Mouse (Mus musculus) embryonic facial prominence, embryonic 15.5 days (tissue): ENCODE results near the gene Pigr. TPM values are rescaled to one million over a fixed set of nuclear protein-coding genes. Genes with fewer than 3 reads are reported as not detected.

Experiments used
- ATAC-seq: fragments of 200-750 bp; cut with Nextera tagmentation; 2 replicates; pipeline ENCODE4 v1.8.0; 2017; ENCODE audit warnings: low read depth, moderate TSS enrichment; ENCODE audit not compliant: insufficient number of reproducible peaks, low FRiP score, low TSS enrichment
- H3K27ac ChIP-seq: fragments of 300-500 bp; sonication (generic); replicated peaks from 2 replicates; pipeline ENCODE4 v1.5.1; 2015; ENCODE audit warnings: mild to moderate bottlenecking, inconsistent platforms
- H3K27me3 ChIP-seq: fragments of 300-500 bp; sonication (generic); 2 replicates; pipeline ENCODE4 v1.6.1; 2015; ENCODE audit warnings: inconsistent platforms
- H3K36me3 ChIP-seq: fragments of 300-500 bp; sonication (generic); 2 replicates; pipeline ENCODE4 v1.6.1; 2015; ENCODE audit warnings: mild to moderate bottlenecking, inconsistent platforms
- H3K4me1 ChIP-seq: fragments of 300-500 bp; sonication (generic); 2 replicates; pipeline ENCODE4 v1.6.1; 2015; ENCODE audit warnings: inconsistent platforms
- H3K4me2 ChIP-seq: fragments of 300-500 bp; sonication (generic); replicated peaks from 2 replicates; pipeline ENCODE4 v1.6.1; 2015; ENCODE audit warnings: mild to moderate bottlenecking, inconsistent platforms
- H3K4me3 ChIP-seq: fragments of 300-500 bp; sonication (generic); replicated peaks from 2 replicates; pipeline ENCODE4 v1.5.1; 2015; ENCODE audit warnings: mild to moderate bottlenecking, inconsistent platforms
- H3K9ac ChIP-seq: fragments of 300-500 bp; sonication (generic); 2 replicates; pipeline ENCODE4 v1.6.1; 2015; ENCODE audit warnings: inconsistent platforms
- H3K9me3 ChIP-seq: fragments of 300-500 bp; sonication (generic); replicated peaks from 2 replicates; pipeline ENCODE4 v1.6.1; 2016; ENCODE audit warnings: inconsistent platforms
- WGBS: fragments of 180-500 bp; shearing (Covaris S2); methylation state at CpG from one replicate; pipeline ENCODE4 v1.1.7; 2015; 5-methylcytosine and 5-hydroxymethylcytosine counted together
- polyA plus RNA-seq: library from polyadenylated mRNA; unstranded; fragments of >200 nt; fragmentation: Nextera tagmentation; extraction: Ambion mirVana; gene quantifications from 2 replicates; pipeline ENCODE4 v1.2.1, GENCODE M21; 2015

Gene Pigr
- polyA plus RNA-seq, 1 experiment from 2014 or later: 0.08 TPM

- H3K9ac ChIP-seq: no peak overlapping the region
- H3K9me3 ChIP-seq: no peaks in the 10 kb centered on the region
- no peak overlapping the region for H3K4me3 ChIP-seq
- WGBS: 47% methylated on average over 1 of the region's 1 CpGs
- no peak overlapping the region for H3K4me2 ChIP-seq
- ATAC-seq: no peak; the same call in 1 of the 2 replicates
- H3K4me1 ChIP-seq: peaks cover 7% of the 10 kb centered on the region; the same call in 1 of the 2 replicates
- H3K36me3 ChIP-seq: no peaks in the 10 kb centered on the region
- no peak overlapping the region for H3K27ac ChIP-seq
- no peaks in the 10 kb centered on the region for H3K27me3 ChIP-seq
Measured at GRCm38 (mm10) chr1:130892446-130892845, 66.0 kb downstream of the Pigr start.

GRCm38 (mm10) chr1:130893329-130894040 lies 67.0 kb downstream of the Pigr start:
- no peaks in the 10 kb centered on the region for H3K9me3 ChIP-seq
- no peak overlapping the region for H3K27ac ChIP-seq
- peaks cover 7% of the 10 kb centered on the region; the same call in 1 of the 2 replicates for H3K4me1 ChIP-seq
- ATAC-seq: no peak
- H3K36me3 ChIP-seq: no peaks in the 10 kb centered on the region
- no peak overlapping the region for H3K9ac ChIP-seq
- H3K4me3 ChIP-seq: no peak overlapping the region
- no peak overlapping the region for H3K4me2 ChIP-seq
- WGBS: 62% methylated on average over 9 of the region's 9 CpGs
- no peaks in the 10 kb centered on the region for H3K27me3 ChIP-seq

- Histone ChIP-seq H3K4me1 (peaks cover 7% of the 10 kb centered on the region; the same call in 1 of the 2 replicates), H3K36me3 (no peaks in the 10 kb centered on the region), H3K4me3 (no peak overlapping the region), H3K9ac (no peak overlapping the region), H3K27ac (no peak overlapping the region), H3K4me2 (no peak overlapping the region), H3K27me3 (no peaks in the 10 kb centered on the region), H3K9me3 (no peaks in the 10 kb centered on the region)
- WGBS: 57% methylated on average over 6 of the region's 6 CpGs
- no peak for ATAC-seq
Measured at GRCm38 (mm10) chr1:130894468-130894867, 68.0 kb downstream of the Pigr start.

Other genes with a start within 250 kb of the Pigr start
- not detected in 2 replicates for gene Zp3r, start 197.1 kb upstream of the Pigr start, polyA plus RNA-seq
- not detected in 2 replicates for gene C4bp, start 165.1 kb upstream of the Pigr start, polyA plus RNA-seq
- not detected in 2 replicates for gene Gm29427, start 110.9 kb upstream of the Pigr start, polyA plus RNA-seq
- 11.8 and 14.9 TPM in 2 replicates for gene Yod1, start 109.4 kb upstream of the Pigr start, polyA plus RNA-seq
- 9.2 and 10.1 TPM in 2 replicates for gene Pfkfb2, start 97.4 kb upstream of the Pigr start, polyA plus RNA-seq
- 12.7 and 14.3 TPM in 2 replicates for gene AA986860, start 94.7 kb upstream of the Pigr start, polyA plus RNA-seq
- gene Fcamr, start 25.8 kb upstream of the Pigr start, polyA plus RNA-seq: 0.62 and 0.67 TPM in 2 replicates
- not detected in 2 replicates for gene Fcmr, start 39.0 kb downstream of the Pigr start, polyA plus RNA-seq
- not detected in 2 replicates for gene Il24, start 60.8 kb downstream of the Pigr start, polyA plus RNA-seq
- not detected in 2 replicates for gene Il20, start 84.8 kb downstream of the Pigr start, polyA plus RNA-seq
- not detected in 2 replicates for gene Il19, start 113.4 kb downstream of the Pigr start, polyA plus RNA-seq
- gene Il10, start 193.2 kb downstream of the Pigr start, polyA plus RNA-seq: not detected in 2 replicates